Mouse (Mus musculus) ES-CJ7 (cell line): ENCODE data around the gene Zfp568.
A peak's percentile ranks its signal among the peaks of the same experiment; 100 is the strongest.

Experiments used
- DNase-seq: peaks from one replicate; pipeline ENCODE4 v3.0.0; 2011; ENCODE audit warnings: low read depth, low spot score

The Zfp568 gene

DNA sequence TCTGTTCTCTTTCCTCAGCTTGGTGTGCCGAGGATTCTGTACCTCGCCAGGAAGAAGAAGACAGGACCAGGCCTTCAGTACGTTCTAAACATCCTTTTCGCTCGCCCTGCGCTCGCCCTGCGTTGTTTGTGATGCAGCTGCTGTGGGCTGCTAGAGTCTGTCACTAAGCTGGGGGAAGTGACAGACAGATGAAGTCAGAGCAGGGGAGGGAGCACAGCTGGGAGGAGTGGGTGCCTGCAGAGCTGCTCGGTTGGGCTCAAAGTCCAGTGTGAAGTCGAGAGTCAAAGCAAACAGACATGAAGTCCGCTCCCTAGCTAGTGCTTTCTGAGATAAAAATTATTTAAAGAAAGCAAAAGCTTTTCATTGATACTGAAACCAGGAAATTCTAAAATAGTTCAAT lies 5.3 kb downstream of the Zfp568 start:
- no peak for DNase-seq

DNA sequence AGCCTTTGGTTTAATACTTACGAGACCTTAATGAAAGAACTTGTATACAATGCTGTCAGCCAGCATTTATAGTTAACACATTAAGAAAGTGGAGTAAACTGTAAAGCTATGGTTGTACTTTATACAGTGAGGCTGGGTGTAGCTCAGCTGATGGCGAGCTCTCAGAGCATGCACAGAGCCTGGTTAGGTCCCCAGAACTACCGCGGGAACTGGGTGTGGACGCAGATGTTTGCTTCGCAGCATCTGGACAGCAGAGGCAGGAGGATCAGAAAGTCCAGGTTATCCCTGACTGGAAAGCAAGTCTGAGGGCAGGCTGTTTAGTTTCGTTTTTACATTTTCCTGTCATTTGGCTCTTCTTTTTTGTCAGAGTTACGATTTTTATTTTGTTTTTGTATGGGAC lies 8.9 kb downstream of the Zfp568 start:
- DNase-seq = peak; percentile 28

DNA sequence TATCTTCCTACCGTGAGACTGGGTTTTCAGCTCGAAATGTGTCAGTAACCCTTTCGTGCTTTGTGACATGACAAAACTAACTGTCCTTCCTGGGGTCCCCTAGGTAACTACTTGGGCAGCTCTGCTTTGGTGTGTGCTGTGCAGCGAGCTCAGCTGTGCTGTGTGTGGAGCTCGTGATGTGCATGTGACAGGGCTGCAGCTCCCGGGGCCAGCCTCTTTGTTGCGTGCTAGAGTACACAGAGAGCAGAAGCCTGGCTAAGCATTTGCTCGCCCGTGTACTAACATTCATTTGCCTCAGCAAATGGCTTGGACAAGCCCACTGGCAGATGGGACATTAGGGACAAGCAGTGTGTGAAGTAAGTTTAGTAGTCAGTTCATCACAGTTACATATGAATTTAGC lies 9.6 kb downstream of the Zfp568 start:
- DNase-seq = no peak

DNA sequence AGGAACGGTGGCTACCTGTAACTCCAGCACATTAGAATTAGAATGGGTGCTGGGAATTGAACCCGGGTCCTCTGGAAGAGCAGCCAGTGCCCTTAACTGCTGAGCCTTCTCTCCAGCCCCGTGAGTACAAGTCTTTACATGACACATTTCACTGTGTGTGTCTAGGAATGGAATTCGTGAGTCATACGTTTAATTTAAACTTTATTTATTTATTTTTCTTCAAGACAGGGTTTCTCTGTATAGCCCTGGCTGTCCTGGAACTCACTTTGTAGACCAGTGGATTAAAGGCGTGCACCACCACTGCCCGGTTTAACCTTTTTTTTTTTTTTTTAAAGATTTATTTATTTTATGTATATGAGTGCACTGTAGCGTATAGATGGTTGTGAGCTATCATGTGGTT lies 11.4 kb downstream of the Zfp568 start:
- DNase-seq = no peak

DNA sequence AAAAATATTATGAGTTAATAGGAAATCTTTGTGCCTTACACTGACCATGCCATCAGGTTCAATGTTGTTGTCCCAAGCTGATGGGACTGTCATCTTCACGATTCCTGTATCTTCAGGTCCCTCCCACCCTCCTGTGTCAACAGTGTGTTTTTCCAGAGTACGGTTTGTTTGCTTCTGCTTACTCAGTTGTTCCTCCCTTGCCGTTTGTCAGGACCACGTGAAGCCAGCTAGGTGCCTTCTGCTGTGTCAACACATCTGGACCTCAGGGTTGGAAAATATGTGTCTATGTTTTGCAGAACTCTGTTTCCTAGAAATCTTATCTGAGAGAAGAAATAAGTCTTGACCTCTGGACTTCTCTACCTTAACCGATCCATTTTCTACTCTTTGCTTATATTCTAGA lies 16.8 kb downstream of the Zfp568 start:
- DNase-seq = no peak

DNA sequence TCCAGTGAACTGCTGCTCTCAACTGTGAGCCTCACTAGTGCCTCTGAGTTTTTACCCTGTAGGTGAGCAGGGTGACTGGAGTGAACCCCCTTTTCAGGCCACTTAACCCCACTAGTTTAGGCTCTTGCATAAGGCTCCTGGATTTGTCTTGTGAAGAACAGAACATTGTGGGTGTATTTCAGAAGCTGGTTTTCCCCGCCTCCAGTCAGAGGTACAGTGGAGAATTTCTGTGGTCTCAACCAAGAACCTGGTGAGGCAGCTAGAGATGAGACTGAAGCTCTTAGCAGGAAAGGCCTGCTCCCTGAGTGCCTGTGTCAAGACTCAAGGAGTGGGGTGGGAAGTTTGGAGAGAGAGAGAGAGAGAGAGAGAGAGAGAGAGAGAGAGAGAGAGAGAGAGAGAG lies 23.8 kb downstream of the Zfp568 start:
- no peak for DNase-seq

DNA sequence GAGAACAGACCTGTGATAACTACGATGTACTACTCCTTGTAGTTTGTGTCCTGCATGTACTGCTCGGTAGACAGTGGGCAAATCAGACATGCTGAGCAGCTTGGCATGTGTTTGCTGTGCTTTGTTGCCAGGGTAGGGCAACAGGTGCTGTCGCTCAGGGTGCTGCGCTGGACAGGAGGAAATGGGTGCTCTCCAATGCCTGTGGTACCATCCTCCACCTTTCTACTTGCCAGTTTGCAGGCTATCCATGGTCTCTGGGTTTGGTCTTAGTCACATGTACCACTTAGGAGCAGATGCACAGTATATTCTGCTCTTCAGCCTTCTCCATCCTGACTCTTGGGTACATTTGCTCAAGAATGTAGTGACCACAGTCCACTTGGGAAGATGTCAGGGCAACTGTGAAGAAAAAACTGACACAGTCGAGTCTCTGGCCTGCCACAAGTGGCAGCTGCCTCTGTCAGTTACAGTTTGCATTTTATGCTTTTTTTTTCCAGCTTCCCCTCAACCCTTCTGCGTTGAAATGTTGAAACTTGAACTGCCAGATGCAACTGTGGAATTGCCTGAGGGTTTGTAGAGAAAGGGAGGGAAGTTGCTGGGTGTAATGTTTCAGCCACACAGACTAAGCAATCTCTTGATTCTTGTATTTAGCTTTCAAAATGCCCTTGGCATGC lies 24.4 kb downstream of the Zfp568 start:
- DNase-seq = no peak

DNA sequence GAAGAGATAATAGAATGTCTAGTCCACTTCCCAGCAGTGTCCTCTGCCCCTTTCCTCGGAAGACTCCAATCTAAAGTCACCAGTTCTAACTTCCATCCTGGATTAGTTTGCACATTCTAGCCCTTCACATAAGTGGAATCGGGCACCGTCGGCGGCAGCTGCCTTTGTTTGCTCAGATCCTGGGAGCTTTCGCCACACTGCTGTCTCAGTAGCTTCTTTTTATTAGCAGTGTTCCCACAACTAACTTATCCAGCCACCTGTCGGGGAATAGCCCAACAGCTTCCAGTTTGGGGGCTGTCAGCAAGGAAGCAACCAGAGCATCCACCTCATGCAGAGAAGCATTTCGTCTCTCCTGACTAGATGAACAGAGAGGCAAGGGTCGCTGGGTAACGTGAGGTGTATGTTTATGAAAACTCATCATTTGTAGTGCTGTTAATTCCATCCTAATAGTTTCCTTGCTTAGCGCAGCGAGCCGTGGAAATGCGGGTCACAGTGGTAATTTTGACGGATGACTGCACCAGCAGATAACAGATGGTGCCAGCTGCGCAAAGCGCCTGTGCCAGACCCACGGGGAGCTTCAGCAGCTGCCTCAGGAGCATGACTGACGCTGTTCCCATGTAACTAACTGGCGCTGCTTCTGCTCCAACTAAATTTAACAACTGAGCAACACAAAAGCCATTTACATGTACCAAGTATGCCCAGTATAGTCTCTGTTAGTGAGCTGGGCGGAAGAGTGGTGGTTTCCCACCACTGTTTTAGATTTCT lies 25.7 kb downstream of the Zfp568 start:
- DNase-seq = no peak

DNA sequence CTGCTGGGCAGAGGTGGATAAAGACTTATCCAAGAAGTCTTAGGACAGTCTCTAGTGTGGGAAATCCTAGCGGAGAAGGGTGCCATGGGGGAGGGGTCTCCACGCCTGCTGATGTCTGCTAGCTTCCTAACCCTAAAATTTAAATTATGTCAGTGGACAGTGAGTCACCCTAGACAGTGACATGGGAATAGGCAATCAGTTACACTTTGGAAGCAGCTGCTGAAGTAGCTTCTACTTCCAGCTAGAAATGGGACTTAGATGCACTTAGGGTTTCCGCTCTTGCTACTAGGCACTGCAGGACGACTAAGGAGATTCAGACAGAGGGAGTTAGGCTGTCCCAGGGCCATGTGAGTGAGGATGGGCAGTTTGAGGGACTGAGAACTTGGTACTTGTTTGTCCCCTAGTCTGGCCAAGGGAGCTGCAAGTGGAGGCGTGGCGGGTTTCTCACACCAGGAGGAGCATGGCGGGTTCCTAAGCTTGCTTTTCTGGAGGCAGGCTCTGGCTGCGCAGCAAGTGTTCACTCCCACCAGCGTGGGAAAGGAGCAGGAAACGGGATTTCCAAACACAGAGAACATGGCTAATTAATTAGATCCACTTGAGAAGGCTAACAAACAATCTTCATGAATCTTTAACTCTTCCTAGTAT lies 26.9 kb downstream of the Zfp568 start:
- no peak for DNase-seq

DNA sequence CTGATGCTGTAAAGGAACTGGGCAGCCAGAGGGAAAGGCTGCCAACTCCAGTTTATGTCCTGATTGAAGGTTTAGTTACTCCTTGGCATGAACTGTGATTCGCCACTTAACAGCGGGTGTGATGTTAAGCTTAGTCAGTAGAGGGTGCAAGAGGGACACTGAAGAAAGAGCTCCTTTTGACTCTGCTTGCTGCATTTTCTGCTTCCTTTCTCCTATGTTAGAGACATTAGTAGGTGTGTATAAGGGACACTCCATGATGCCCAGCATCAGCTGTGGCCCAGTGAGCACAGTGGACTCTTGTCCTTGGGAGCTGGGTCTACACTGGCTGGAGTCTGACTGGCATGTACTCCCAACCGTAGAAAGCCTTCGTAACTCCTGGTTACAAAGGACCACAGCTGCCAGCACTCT lies 29.2 kb downstream of the Zfp568 start:
- peak; percentile 68 for DNase-seq

DNA sequence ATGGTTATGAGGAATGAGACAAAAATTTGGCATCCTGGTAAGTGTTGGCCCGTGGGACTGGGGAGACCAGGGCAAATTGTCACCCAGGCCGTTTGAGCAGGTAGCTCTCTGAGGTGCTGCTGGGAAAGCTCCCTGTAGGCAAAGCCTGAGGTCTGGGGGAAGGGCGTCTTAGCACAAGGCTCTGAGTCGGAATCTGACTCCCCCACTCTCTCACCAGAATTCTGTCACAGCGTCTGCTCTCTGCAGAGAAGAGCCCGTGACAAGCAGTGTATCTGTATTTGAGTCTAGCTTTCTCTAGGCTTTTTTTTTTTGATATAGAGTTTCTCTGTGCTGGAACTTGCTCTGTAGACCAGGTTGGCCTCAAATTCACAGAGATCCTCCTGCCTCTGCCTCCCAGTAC lies 33.5 kb downstream of the Zfp568 start:
- no peak for DNase-seq

DNA sequence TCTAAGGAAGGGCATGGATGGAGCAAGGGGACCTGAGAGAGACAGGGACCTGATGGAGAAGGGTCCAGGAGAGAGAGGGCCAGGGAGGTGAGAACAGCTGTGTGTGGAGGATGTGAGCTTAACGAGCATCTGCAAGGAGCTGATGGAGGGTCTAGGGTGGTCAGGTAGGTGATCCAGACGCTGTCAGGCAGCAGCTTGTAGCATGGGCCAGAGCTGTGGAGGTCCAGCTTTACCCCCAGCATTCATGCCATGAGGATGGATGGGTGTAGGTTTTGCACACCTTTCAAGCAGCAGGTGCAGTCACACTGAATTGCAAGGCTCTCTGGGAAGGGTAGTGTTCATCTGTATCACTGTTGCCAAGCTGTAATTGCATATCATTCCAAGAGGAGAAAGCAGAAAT lies 35.8 kb downstream of the Zfp568 start:
- DNase-seq = no peak

DNA sequence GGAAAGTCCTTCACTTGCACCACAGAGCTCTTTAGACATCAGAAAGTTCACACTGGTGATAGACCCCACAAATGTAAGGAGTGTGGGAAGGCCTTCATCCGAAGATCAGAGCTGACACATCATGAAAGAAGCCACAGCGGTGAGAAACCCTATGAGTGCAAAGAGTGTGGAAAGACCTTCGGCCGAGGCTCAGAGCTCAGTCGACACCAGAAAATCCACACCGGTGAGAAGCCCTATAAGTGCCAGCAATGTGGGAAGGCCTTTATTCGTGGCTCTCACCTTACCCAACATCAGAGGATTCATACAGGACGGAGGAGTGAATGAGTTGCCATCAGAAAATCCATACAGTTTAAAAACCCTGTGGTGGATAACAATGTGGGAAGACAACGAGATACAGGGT lies 39.6 kb downstream of the Zfp568 start:
- DNase-seq = no peak

DNA sequence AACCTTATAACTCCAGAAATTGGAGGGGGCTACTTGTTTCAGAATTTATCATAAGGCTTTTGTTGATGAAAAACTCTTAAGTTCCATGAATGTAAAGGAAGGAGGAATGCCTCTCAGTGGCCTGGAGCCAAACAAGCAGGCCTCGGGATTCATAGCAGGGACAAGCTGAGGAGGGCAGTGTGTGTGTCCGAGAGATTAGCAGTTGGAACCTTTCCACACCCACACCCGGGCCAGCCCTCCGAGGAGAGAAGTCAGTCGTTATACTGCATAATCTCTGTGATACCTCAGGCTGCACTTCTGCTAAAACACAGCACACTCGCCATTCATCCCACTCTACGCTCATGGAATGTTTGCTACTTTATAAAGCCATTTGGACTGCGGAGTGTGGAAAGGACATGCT lies 40.0 kb downstream of the Zfp568 start:
- DNase-seq = no peak

DNA sequence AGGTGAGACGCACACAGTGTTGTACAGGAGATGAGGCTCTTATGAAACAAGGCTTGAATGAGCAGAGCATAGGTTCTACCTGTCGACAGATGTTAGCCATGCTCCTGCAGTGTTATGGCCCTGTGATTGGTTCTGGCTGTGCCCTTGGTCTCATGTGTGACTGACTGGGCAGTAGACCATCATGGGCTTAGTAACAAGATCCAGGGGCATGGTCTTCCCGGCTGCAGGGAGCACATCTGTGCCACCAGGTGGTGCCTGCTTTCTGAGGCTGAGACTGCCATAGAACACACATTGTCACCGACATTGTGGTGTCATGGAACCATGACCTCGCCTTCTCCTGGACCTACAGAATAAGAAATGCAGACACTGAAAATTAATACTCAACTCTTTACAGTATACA lies 41.6 kb downstream of the Zfp568 start:
- no peak for DNase-seq

DNA sequence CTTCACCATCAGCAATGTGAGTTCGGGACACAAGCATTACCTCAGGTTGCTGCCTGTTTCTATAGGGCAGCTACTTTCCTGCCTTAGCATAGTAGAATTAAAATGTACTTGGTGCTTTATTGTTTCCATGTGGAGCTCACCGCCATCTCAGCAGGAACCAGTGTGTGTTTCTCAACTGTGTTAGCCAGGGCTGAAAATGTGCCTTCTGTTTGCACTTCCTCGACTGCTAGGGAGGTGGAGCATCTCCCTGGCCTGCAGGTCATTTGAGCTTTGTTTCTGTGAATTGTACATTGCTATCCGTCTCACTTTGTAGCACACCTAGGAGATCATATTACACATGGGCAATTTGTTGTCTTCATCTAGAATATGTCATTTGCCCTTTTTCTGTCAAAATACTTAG lies 43.6 kb downstream of the Zfp568 start:
- no peak for DNase-seq

DNA sequence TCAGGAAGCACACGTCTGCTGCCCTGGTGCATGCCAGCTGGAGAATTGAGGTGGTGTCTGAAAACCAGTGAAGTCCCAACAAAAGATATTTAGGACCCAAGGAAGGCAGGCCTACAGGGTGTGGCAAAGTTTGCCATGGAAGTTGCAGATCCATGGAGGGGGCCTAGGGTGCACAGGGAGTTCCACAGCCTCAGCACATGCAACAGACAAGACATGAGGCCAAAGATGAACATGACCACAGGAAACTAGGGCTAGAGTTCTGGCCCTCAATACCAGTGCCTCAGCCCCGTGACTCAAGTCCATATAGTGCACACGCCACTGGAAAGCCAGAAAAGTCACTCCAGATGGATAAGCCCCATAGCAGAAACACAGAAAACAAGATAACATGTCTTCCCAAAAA lies 44.8 kb downstream of the Zfp568 start:
- no peak for DNase-seq

DNA sequence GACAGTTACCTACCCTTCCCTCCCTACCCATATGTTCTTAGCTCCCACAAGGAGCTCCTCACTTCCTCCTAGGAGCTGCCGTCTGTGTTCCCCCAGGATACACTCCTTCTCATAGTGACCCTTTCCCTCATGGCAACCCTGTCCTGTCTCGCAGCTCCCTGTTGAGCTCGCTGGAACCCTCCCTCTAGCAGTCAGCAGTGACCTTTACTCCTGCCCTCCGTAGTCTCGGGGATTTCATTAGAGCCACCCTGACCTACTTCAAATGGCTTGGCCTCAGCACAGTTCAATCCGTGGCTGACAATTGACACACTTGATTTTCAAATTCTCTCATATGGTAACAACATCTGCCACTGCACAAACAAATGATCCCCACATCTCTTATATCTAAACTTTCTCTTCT lies 46.9 kb downstream of the Zfp568 start:
- DNase-seq = no peak

DNA sequence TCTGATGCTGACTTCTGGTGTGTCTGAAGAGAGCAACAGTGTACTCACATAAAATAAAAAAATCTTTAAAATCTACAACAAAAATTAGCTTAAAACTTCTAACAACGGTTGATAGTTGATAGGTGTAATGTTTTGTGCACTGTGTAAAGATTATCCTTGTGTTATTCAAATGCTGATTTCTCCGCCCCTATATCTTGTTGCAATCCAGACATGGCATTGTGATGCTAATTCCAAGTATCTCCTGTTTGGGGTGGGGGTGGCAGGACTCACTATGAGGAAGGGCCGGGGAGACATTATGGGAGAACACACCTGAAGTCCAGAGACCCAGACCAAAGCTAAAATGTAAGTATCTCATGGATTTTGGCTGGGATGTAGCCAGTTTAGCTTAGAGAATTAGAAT lies 47.6 kb downstream of the Zfp568 start:
- DNase-seq = peak; percentile 85

DNA sequence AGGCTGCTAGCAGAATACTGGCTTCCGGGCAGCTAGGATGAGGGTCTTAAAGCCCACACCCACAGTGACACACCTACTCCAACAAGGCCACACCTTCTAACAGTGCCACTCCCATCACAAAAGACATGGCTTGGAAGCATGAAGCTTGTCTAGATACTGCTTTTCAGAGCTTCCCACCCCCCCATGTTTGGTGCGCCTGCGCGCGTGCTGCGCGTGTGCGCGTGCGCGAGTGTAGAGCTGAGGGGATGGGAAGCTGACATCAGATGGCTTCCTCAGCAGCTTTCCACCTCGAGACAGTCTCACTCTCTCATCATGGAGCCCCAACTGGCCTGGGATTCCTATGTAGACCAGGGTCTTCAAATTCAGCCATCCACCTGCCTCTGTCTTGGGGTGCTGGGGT lies 50.6 kb downstream of the Zfp568 start:
- peak; percentile 70 for DNase-seq

DNA sequence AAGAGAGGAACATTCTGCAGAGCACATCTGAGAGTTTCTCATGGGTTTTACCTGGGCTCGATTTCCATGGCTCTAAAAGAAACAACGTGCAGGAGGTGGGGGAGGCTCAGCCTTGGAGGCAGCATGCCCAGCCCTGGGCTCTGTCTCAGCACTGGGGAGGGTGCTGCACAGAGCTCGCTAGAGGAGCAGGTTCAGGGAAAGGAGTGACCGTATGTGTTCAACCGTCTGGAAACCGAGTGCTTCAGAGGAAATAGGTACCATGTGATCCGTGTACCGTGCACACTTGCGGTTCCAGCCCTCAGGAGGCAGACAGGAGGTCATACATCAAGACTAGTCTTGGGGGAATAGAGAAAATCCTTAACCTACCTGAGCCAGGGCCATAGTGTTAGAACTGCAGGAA lies 60.6 kb downstream of the Zfp568 start:
- DNase-seq = no peak

DNA sequence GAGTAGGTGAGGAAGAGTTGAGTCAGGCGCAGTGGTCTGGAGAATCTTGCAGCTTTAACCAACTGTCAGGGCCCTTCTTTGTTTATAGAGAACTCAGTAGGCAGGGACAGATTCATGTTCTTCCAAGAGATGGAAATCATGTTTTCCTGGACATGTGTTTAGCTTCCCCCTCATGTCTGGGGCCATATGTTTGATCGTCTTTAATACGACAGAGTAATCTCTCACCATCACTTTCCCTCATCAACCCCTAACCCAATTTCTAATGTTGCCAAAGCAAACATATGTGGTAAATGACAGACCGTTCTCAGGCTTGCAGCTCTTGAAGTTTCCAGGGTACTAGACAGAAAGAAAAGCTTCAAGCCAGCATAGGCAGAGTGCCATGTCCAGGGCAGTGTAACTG lies 64.4 kb downstream of the Zfp568 start:
- no peak for DNase-seq

DNA sequence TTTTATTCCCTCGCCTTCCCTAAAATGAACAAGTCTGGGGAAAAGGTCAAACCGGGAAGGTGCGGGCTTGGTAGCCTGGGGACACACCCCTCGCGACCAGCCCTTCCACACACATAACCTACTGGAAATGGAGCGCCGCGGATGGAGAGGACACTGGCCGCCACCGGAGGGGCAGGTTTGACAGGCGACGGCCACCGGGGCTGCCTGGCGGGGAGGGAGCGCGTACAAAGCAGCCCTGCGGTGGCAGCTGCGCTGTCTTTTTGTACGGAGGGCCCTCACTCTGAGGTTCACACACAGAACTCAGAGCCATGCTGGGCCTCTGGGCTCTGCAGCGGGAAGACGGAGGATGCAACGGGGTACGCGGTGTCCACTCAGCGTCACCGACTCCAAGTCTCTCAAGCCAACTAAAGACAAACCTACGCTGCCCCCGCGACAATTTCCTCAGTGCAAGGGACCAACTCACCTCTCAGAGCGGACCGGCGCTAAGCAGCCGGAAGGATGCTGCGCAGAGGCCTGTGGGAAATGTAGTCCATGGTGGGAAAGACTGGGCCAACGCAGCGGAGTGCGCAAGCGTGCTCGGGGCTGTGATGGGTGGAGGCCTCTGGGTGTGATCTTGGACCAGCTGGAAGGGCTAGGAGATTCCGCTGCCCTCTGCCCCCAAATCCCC lies 67.3 kb downstream of the Zfp568 start, which contains the start of gene Zfp14:
Gene Zfp14 (minus strand): TSS at position 499 of the 667 bp plus-strand sequence.
- peak; percentile 89 for DNase-seq
